Mouse (Mus musculus): Measurements from ENCODE around the gene Rtkn2. TPM values are rescaled to one million over a fixed set of nuclear protein-coding genes. Genes with fewer than 3 reads are reported as not detected.

Gene Rtkn2
- polyA plus RNA-seq, 1 experiment from 2014 or later: 23.7 TPM

- H3K36me3 ChIP-seq (ENCODE audit: poor library complexity, severe bottlenecking): no peaks in the 10 kb centered on the region
Measured at GRCm38 (mm10) chr10:68067961-68068360, 88.6 kb downstream of the Rtkn2 start.

GRCm38 (mm10) chr10:68068426-68068825 is 89.1 kb downstream of the Rtkn2 start:
- no peak overlapping the region for H3K27ac ChIP-seq
- no peak overlapping the region for H3K4me3 ChIP-seq
- H3K4me1 ChIP-seq: peaks cover 15% of the 10 kb centered on the region
- H3K27me3 ChIP-seq: no peaks in the 10 kb centered on the region
- ATAC-seq: no peak
- 75% methylated on average over 8 of the region's 8 CpGs for WGBS
- H3K9me3 ChIP-seq (replicated peaks): no peaks in the 10 kb centered on the region
- H3K36me3 ChIP-seq (ENCODE audit: poor library complexity, severe bottlenecking): no peaks in the 10 kb centered on the region
- H3K4me2 ChIP-seq: no peak overlapping the region
- no peak overlapping the region for H3K9ac ChIP-seq

More at GRCm38 (mm10) chr10:68067961-68068360, 88.6 kb downstream of the Rtkn2 start:
- WGBS: 82% methylated on average over 5 of the region's 5 CpGs
- Histone ChIP-seq H3K9ac (no peak overlapping the region), H3K27me3 (no peaks in the 10 kb centered on the region), H3K4me3 (no peak overlapping the region), H3K27ac (no peak overlapping the region), H3K4me1 (peaks cover 15% of the 10 kb centered on the region), H3K4me2 (no peak overlapping the region), H3K9me3 (replicated peaks) (no peaks in the 10 kb centered on the region)
- ATAC-seq: no peak

- ATAC-seq: no peak
- no peak overlapping the region for H3K27ac ChIP-seq
- H3K4me2 ChIP-seq: no peak overlapping the region
- no peak overlapping the region for H3K4me3 ChIP-seq
- 86% methylated on average over 7 of the region's 7 CpGs for WGBS
- no peaks in the 10 kb centered on the region for H3K36me3 ChIP-seq (ENCODE audit: poor library complexity, severe bottlenecking)
- H3K27me3 ChIP-seq: no peaks in the 10 kb centered on the region
- H3K9ac ChIP-seq: no peak overlapping the region
- H3K4me1 ChIP-seq: no peaks in the 10 kb centered on the region
- no peaks in the 10 kb centered on the region for H3K9me3 ChIP-seq (replicated peaks)
Measured at GRCm38 (mm10) chr10:68071041-68071440, 91.7 kb downstream of the Rtkn2 start.

GRCm38 (mm10) chr10:68072626-68073025 is 93.3 kb downstream of the Rtkn2 start:
- no peak overlapping the region for H3K9ac ChIP-seq
- H3K9me3 ChIP-seq (replicated peaks): no peaks in the 10 kb centered on the region
- H3K4me1 ChIP-seq: no peaks in the 10 kb centered on the region
- H3K4me2 ChIP-seq: no peak overlapping the region
- WGBS: 95% methylated on average over 4 of the region's 4 CpGs
- H3K4me3 ChIP-seq: no peak overlapping the region
- no peak overlapping the region for H3K27ac ChIP-seq
- no peaks in the 10 kb centered on the region for H3K36me3 ChIP-seq (ENCODE audit: poor library complexity, severe bottlenecking)
- H3K27me3 ChIP-seq: no peaks in the 10 kb centered on the region
- no peak for ATAC-seq

DNA sequence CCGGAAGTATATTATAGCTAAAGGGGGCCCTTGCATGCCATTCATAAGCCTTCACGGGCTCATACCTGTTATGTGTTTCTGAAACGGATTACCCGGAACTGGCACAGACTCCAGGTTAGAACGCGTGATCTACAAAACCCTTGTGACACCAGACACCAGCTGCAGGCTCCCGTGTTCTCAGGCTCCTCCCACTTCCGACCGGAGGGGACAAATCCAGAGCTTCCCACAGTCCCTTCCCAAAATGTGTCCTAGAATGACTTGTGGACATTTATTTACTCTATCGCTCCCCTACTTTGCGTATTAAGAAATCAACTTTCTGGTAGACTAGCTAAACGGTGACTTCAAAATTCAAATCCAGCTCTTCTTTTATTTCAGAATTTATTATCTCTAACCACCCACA is 94.9 kb downstream of the Rtkn2 start:
- Histone ChIP-seq H3K36me3 (ENCODE audit: poor library complexity, severe bottlenecking) (no peaks in the 10 kb centered on the region), H3K4me3 (no peak overlapping the region), H3K4me1 (no peaks in the 10 kb centered on the region), H3K9me3 (replicated peaks) (no peaks in the 10 kb centered on the region), H3K9ac (no peak overlapping the region), H3K27ac (no peak overlapping the region), H3K27me3 (no peaks in the 10 kb centered on the region), H3K4me2 (no peak overlapping the region)
- WGBS: 92% methylated on average over 12 of the region's 12 CpGs
- no peak for ATAC-seq

DNA sequence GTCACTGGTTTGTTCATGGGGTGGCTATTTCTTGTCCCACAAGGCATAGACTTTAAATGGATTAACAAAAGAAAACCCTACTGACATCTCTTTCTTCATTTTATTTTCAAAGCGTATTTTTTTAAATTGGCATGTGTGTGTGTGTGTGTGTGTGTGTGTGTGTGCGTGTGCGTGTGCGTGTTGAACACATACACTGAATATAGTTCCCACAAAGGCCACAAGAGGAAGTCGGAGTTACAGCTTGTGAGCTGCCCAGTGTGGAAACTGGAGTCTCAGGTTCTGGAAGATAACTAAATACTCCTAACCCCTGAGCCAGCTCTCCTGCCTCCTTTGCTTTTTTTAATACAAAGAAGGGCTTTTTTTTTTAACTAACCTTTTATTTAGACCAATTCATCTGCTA is 95.8 kb downstream of the Rtkn2 start:
- Histone ChIP-seq H3K27ac (no peak overlapping the region), H3K36me3 (ENCODE audit: poor library complexity, severe bottlenecking) (no peaks in the 10 kb centered on the region), H3K4me2 (no peak overlapping the region), H3K27me3 (no peaks in the 10 kb centered on the region), H3K4me3 (no peak overlapping the region), H3K4me1 (no peaks in the 10 kb centered on the region), H3K9ac (no peak overlapping the region), H3K9me3 (replicated peaks) (no peaks in the 10 kb centered on the region)
- no peak for ATAC-seq
- WGBS: 88% methylated on average over 5 of the region's 5 CpGs

GRCm38 (mm10) chr10:68078708-68079107 is 99.3 kb downstream of the Rtkn2 start:
- Histone ChIP-seq H3K9ac (no peak overlapping the region), H3K4me1 (no peaks in the 10 kb centered on the region), H3K36me3 (ENCODE audit: poor library complexity, severe bottlenecking) (no peaks in the 10 kb centered on the region), H3K9me3 (replicated peaks) (no peaks in the 10 kb centered on the region), H3K27me3 (no peaks in the 10 kb centered on the region), H3K4me3 (no peak overlapping the region), H3K27ac (no peak overlapping the region), H3K4me2 (no peak overlapping the region)
- WGBS: 96% methylated on average over 3 of the region's 3 CpGs
- ATAC-seq: no peak

- Histone ChIP-seq H3K36me3 (ENCODE audit: poor library complexity, severe bottlenecking) (no peaks in the 10 kb centered on the region), H3K4me2 (no peak overlapping the region), H3K27ac (no peak overlapping the region), H3K4me1 (peaks cover 6% of the 10 kb centered on the region; the same call in 1 of the 2 replicates), H3K9me3 (replicated peaks) (no peaks in the 10 kb centered on the region), H3K4me3 (no peak overlapping the region), H3K9ac (no peak overlapping the region), H3K27me3 (no peaks in the 10 kb centered on the region)
- ATAC-seq: no peak
- WGBS: 89% methylated on average over 10 of the region's 10 CpGs
Measured at GRCm38 (mm10) chr10:68079910-68080670, 100.7 kb downstream of the Rtkn2 start.

- Histone ChIP-seq H3K4me1 (peaks cover 6% of the 10 kb centered on the region; the same call in 1 of the 2 replicates), H3K9ac (no peak overlapping the region), H3K4me3 (no peak overlapping the region), H3K9me3 (replicated peaks) (no peaks in the 10 kb centered on the region), H3K27me3 (no peaks in the 10 kb centered on the region), H3K36me3 (ENCODE audit: poor library complexity, severe bottlenecking) (no peaks in the 10 kb centered on the region), H3K4me2 (no peak overlapping the region), H3K27ac (no peak overlapping the region)
- no peak for ATAC-seq
- WGBS: 82% methylated on average over 6 of the region's 6 CpGs
Measured at GRCm38 (mm10) chr10:68081712-68082111, 102.3 kb downstream of the Rtkn2 start.

DNA sequence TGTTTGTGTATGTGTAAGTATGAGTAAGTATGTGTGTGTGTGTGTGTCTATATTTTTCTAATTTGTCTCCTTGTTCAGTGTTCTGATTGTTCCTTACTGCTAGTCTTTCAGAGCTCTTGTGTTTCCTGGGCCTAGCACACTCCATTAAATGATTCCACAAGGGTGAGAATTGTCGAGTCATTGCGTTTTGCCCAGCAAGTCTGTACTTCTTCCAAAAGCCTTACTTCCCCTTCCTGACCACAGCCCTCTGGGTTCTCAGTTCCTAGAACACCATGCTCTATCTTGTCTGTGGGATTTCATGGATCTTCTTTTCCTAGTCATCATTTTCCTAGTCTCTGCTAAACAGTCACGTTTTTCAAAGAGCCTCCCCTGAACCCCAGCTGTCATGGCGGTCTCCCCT is 106.2 kb downstream of the Rtkn2 start:
- H3K36me3 ChIP-seq (ENCODE audit: poor library complexity, severe bottlenecking): no peaks in the 10 kb centered on the region
- no peak overlapping the region for H3K4me3 ChIP-seq
- no peaks in the 10 kb centered on the region for H3K9me3 ChIP-seq (replicated peaks)
- no peak overlapping the region for H3K9ac ChIP-seq
- H3K4me1 ChIP-seq: peaks cover 6% of the 10 kb centered on the region; the same call in 1 of the 2 replicates
- H3K27me3 ChIP-seq: no peaks in the 10 kb centered on the region
- no peak for ATAC-seq
- 87% methylated on average over 4 of the region's 4 CpGs for WGBS
- H3K4me2 ChIP-seq: no peak overlapping the region
- H3K27ac ChIP-seq: no peak overlapping the region

GRCm38 (mm10) chr10:68086973-68087372 is 107.6 kb downstream of the Rtkn2 start:
- no peak for ATAC-seq
- Histone ChIP-seq H3K9me3 (replicated peaks) (no peaks in the 10 kb centered on the region), H3K27ac (no peak overlapping the region), H3K9ac (no peak overlapping the region), H3K27me3 (no peaks in the 10 kb centered on the region), H3K4me3 (no peak overlapping the region), H3K4me1 (peaks cover 6% of the 10 kb centered on the region; the same call in 1 of the 2 replicates), H3K4me2 (no peak overlapping the region), H3K36me3 (ENCODE audit: poor library complexity, severe bottlenecking) (no peaks in the 10 kb centered on the region)
- WGBS: 81% methylated on average over 4 of the region's 4 CpGs

GRCm38 (mm10) chr10:68087722-68088121 is 108.4 kb downstream of the Rtkn2 start:
- 82% methylated on average over 3 of the region's 3 CpGs for WGBS
- Histone ChIP-seq H3K36me3 (ENCODE audit: poor library complexity, severe bottlenecking) (no peaks in the 10 kb centered on the region), H3K9ac (no peak overlapping the region), H3K27ac (no peak overlapping the region), H3K9me3 (replicated peaks) (no peaks in the 10 kb centered on the region), H3K27me3 (no peaks in the 10 kb centered on the region), H3K4me3 (no peak overlapping the region), H3K4me2 (no peak overlapping the region), H3K4me1 (peaks cover 6% of the 10 kb centered on the region; the same call in 1 of the 2 replicates)
- ATAC-seq: no peak
